Mouse (Mus musculus): ENCODE results near the gene Cbx7. TPM values are rescaled to one million over a fixed set of nuclear protein-coding genes. Genes with fewer than 3 reads are reported as not detected.

The Cbx7 gene
- polyA plus RNA-seq, 1 experiment from 2014 or later = 4.7 TPM

GRCm38 (mm10) chr15:79935654-79936373 lies 35.1 kb downstream of the Cbx7 start:
- Histone ChIP-seq H3K36me3 (ENCODE audit: control insufficient read depth, insufficient read depth, low read length) (no peaks in the 10 kb centered on the region), H3K4me1 (ENCODE audit: control insufficient read depth, insufficient read depth, low read depth, low read length) (peaks cover 8% of the 10 kb centered on the region), H3K27ac (ENCODE audit: low read depth, low read length) (no peak overlapping the region), H3K27me3 (replicated peaks; ENCODE audit: control insufficient read depth, insufficient read depth, low read length) (0 out of 2 replicates have a peak, but pooled peaks cover 2% of the 10 kb centered on the region), H3K9me3 (ENCODE audit: control insufficient read depth, low read length) (no peaks in the 10 kb centered on the region), H3K9ac (ENCODE audit: low read depth, low read length) (no peak overlapping the region), H3K4me3 (ENCODE audit: low read length) (no peak overlapping the region), H3K4me2 (ENCODE audit: low read length) (no peak overlapping the region)
- 37% methylated on average over 9 of the region's 9 CpGs for WGBS
- ATAC-seq = no peak

- no peak overlapping the region for H3K4me3 ChIP-seq (ENCODE audit: low read length)
- no peak overlapping the region for H3K27ac ChIP-seq (ENCODE audit: low read depth, low read length)
- 0 out of 2 replicates have a peak overlapping the region, but pooled peaks have one; percentile 3 for H3K9ac ChIP-seq (ENCODE audit: low read depth, low read length)
- WGBS = 7% methylated on average over 10 of the region's 10 CpGs
- no peak for ATAC-seq
- no peaks in the 10 kb centered on the region for H3K36me3 ChIP-seq (ENCODE audit: control insufficient read depth, insufficient read depth, low read length)
- 0 out of 2 replicates have a peak, but pooled peaks cover 2% of the 10 kb centered on the region for H3K27me3 ChIP-seq (replicated peaks; ENCODE audit: control insufficient read depth, insufficient read depth, low read length)
- no peaks in the 10 kb centered on the region for H3K9me3 ChIP-seq (ENCODE audit: control insufficient read depth, low read length)
- H3K4me2 ChIP-seq (ENCODE audit: low read length) = peak overlapping the region; percentile 25; the same call in 1 of the 2 replicates
- H3K4me1 ChIP-seq (ENCODE audit: control insufficient read depth, insufficient read depth, low read depth, low read length) = peaks cover 8% of the 10 kb centered on the region
Measured at GRCm38 (mm10) chr15:79934776-79935175, 36.1 kb downstream of the Cbx7 start.

DNA sequence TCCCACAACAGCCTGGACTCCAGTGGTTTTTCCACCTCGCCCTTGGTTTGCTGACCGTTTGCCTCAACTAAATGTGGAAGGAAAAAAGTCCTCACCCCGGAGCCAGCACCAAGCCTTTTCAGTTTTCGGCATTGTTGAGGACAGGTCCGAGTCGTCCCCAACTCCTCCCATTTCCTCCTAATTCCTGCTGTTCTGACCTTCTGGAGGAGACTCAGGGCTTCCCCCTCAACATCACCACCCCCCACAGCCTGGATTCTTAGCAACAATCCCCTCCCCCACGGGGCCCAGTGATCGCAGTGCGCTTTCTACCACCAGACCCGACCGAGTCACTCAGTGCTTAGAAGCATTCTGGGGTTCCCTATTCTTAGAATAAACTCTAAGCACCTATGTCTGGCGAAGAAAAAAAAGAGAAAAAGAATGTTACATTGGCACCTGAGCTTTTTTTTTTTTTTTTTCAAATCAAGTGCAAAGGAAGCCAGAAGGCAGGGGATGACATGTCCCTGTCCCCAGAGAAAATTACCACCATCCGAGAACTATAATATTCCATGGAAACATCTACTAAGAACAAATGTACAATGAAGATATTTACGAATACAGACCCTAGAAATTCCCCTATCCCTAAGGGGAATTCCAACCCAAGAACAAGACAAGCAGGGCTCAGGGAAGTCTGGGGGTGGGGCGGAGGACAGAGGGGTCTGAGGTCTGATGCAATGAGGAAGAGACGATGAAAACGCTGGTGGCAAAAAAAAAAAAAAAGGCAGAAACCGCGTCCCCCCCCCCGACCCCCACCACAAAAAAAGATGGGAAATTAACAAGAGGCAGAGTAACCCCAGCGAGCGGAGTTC lies 37.0 kb downstream of the Cbx7 start:
- H3K9me3 ChIP-seq (ENCODE audit: control insufficient read depth, low read length) = no peaks in the 10 kb centered on the region
- 2% methylated on average over 22 of the region's 22 CpGs for WGBS
- no peak overlapping the region for H3K9ac ChIP-seq (ENCODE audit: low read depth, low read length)

GRCm38 (mm10) chr15:79933052-79933669 lies 37.8 kb downstream of the Cbx7 start:
- Histone ChIP-seq H3K9ac (ENCODE audit: low read depth, low read length) (peak overlapping the region; percentile 79; the same call in 1 of the 2 replicates), H3K27me3 (replicated peaks; ENCODE audit: control insufficient read depth, insufficient read depth, low read length) (0 out of 2 replicates have a peak, but pooled peaks cover 2% of the 10 kb centered on the region), H3K4me3 (ENCODE audit: low read length) (peak overlapping the region; percentile 72), H3K4me2 (ENCODE audit: low read length) (peak overlapping the region; percentile 89), H3K4me1 (ENCODE audit: control insufficient read depth, insufficient read depth, low read depth, low read length) (peaks cover 8% of the 10 kb centered on the region), H3K9me3 (ENCODE audit: control insufficient read depth, low read length) (no peaks in the 10 kb centered on the region), H3K27ac (ENCODE audit: low read depth, low read length) (no peak overlapping the region), H3K36me3 (ENCODE audit: control insufficient read depth, insufficient read depth, low read length) (no peaks in the 10 kb centered on the region)
- 5% methylated on average over 22 of the region's 22 CpGs for WGBS
- peak; percentile 39; the same call in 1 of the 2 replicates for ATAC-seq

More for the DNA sequence above, 37.0 kb downstream of the Cbx7 start:
- 0 out of 2 replicates have a peak overlapping the region, but pooled peaks have one; percentile 2 for H3K4me3 ChIP-seq (ENCODE audit: low read length)
- no peaks in the 10 kb centered on the region for H3K36me3 ChIP-seq (ENCODE audit: control insufficient read depth, insufficient read depth, low read length)
- no peak for ATAC-seq
- H3K27me3 ChIP-seq (replicated peaks; ENCODE audit: control insufficient read depth, insufficient read depth, low read length) = 0 out of 2 replicates have a peak, but pooled peaks cover 2% of the 10 kb centered on the region
- H3K4me2 ChIP-seq (ENCODE audit: low read length) = peak overlapping the region; percentile 42
- peaks cover 8% of the 10 kb centered on the region for H3K4me1 ChIP-seq (ENCODE audit: control insufficient read depth, insufficient read depth, low read depth, low read length)
- no peak overlapping the region for H3K27ac ChIP-seq (ENCODE audit: low read depth, low read length)

DNA sequence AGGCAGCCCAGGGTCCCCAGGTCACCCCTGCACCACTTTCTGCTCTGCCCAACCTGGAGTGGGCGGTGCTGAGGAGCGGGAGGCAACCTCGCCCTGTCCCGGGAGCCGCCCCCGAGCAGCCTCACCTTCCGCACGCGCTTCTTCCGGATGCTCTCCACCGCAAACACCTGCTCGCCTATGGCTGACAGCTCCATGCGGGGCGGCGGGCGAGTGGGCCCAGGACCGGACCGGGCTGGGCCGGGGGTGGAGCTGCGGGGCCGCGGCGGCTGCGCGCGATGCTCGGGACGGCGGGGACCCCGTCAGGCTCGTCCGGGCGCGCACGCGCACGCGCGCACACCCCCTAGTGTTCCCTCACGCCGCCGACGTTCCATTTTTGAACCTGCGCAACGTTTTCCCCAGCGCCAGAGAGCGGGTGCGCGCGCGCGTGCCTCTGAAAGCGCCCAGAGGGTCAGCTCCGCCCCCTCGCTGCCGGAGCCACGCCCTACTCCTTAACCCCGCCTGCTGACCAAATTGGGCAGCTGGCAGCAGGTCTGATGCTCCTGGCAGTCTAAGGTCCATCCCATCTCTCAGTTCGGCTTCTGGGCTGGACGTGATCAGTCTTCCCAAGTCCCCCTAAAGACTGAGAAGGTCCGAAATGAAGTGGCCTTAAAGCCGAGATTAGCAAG lies 38.5 kb downstream of the Cbx7 start:
- peak overlapping the region; percentile 89 for H3K4me2 ChIP-seq (ENCODE audit: low read length)
- peak overlapping the region; percentile 72 for H3K4me3 ChIP-seq (ENCODE audit: low read length)
- peak; percentile 67 for ATAC-seq
- H3K27ac ChIP-seq (ENCODE audit: low read depth, low read length) = no peak overlapping the region
- peak overlapping the region; percentile 79 for H3K9ac ChIP-seq (ENCODE audit: low read depth, low read length)
- H3K9me3 ChIP-seq (ENCODE audit: control insufficient read depth, low read length) = no peaks in the 10 kb centered on the region
- under 1% methylated on average over 57 of the region's 62 CpGs for WGBS
- H3K4me1 ChIP-seq (ENCODE audit: control insufficient read depth, insufficient read depth, low read depth, low read length) = peaks cover 13% of the 10 kb centered on the region
- no peaks in the 10 kb centered on the region for H3K36me3 ChIP-seq (ENCODE audit: control insufficient read depth, insufficient read depth, low read length)
- 0 out of 2 replicates have a peak, but pooled peaks cover 2% of the 10 kb centered on the region for H3K27me3 ChIP-seq (replicated peaks; ENCODE audit: control insufficient read depth, insufficient read depth, low read length)

DNA sequence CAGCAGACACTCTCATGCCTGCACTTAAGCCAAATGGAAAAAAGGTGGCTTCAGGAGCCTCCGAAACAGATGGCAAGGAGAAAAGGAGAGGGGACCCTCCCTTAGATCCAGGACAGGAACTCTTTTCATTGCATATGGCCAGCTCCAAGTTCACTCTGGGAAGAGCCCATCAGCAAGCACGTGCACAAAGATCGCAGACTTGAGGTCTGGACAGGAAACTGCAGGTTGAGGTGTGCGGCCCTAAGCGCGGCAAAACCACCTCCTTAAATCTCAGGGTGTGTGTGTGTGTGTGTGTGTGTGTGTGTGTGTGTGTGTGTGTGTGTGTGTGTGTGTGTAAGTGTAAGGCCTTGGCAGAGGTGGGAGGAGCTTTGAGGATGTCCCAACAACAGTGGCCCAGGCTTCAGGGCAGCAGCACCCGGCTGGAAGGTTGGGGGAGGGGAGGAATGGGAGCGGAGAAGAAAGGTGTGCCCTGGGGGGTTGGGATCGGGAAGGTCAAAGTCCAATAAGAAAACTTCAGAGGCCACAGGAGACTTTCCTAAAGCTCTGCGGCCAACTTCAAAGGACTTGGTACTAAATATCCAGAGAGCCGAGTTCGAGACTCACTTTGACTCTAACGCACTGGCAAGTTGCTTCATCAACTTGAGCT lies 39.3 kb downstream of the Cbx7 start:
- H3K9ac ChIP-seq (ENCODE audit: low read depth, low read length) = no peak overlapping the region
- ATAC-seq = no peak
- H3K4me3 ChIP-seq (ENCODE audit: low read length) = peak overlapping the region; percentile 72
- H3K27me3 ChIP-seq (replicated peaks; ENCODE audit: control insufficient read depth, insufficient read depth, low read length) = 0 out of 2 replicates have a peak, but pooled peaks cover 2% of the 10 kb centered on the region
- peak overlapping the region; percentile 89 for H3K4me2 ChIP-seq (ENCODE audit: low read length)
- no peaks in the 10 kb centered on the region for H3K9me3 ChIP-seq (ENCODE audit: control insufficient read depth, low read length)
- no peaks in the 10 kb centered on the region for H3K36me3 ChIP-seq (ENCODE audit: control insufficient read depth, insufficient read depth, low read length)
- H3K27ac ChIP-seq (ENCODE audit: low read depth, low read length) = no peak overlapping the region
- H3K4me1 ChIP-seq (ENCODE audit: control insufficient read depth, insufficient read depth, low read depth, low read length) = peaks cover 16% of the 10 kb centered on the region
- 25% methylated on average over 13 of the region's 13 CpGs for WGBS

DNA sequence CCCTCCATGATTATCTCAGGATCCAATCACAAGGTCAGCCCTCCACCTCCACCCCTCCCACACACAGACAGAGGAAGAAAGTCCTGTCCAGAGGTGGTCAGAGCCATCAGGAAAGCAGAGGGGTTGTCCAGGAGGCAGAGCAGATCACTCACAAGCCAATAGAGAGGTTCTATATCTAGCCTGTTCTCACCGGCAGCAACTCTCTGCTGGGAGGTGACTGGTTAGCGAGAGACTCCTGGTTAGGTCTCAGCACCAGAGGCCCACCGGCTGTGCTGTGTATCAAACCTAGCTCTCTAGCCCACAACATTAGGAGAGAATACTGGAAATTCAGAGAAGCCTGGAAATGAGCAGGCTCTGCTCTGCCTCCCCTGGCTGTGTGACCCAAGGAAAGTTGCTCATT lies 41.2 kb downstream of the Cbx7 start:
- no peak overlapping the region for H3K27ac ChIP-seq (ENCODE audit: low read depth, low read length)
- H3K9ac ChIP-seq (ENCODE audit: low read depth, low read length) = no peak overlapping the region
- 0 out of 2 replicates have a peak, but pooled peaks cover 2% of the 10 kb centered on the region for H3K27me3 ChIP-seq (replicated peaks; ENCODE audit: control insufficient read depth, insufficient read depth, low read length)
- WGBS = 88% methylated on average over 3 of the region's 3 CpGs
- H3K4me1 ChIP-seq (ENCODE audit: control insufficient read depth, insufficient read depth, low read depth, low read length) = peaks cover 16% of the 10 kb centered on the region
- H3K4me2 ChIP-seq (ENCODE audit: low read length) = no peak overlapping the region
- no peaks in the 10 kb centered on the region for H3K9me3 ChIP-seq (ENCODE audit: control insufficient read depth, low read length)
- ATAC-seq = no peak
- no peak overlapping the region for H3K4me3 ChIP-seq (ENCODE audit: low read length)
- no peaks in the 10 kb centered on the region for H3K36me3 ChIP-seq (ENCODE audit: control insufficient read depth, insufficient read depth, low read length)

DNA sequence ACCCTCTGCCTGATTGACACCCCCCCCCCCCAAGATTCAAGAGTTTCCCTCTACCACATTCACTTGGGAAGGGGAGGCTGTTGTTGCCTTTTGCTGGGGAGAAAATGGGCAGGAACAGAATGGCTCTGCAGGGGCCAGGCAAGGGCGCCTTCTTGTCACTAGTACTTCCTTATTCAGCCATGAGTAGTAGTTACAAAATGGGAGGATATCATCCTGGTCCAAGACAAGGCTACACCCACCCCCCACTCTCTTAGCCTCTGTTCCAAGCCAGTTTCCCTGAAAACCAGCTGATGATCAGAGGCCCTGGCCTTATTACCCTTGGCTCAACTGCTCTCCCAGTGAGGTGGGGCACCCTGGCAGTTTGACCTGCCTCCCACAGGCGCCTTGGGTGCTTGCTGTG lies 42.2 kb downstream of the Cbx7 start:
- no peak for ATAC-seq
- H3K9me3 ChIP-seq (ENCODE audit: control insufficient read depth, low read length) = no peaks in the 10 kb centered on the region
- H3K9ac ChIP-seq (ENCODE audit: low read depth, low read length) = no peak overlapping the region
- H3K4me1 ChIP-seq (ENCODE audit: control insufficient read depth, insufficient read depth, low read depth, low read length) = peaks cover 12% of the 10 kb centered on the region
- no peak overlapping the region for H3K27ac ChIP-seq (ENCODE audit: low read depth, low read length)
- WGBS = 92% methylated on average over 2 of the region's 2 CpGs
- H3K36me3 ChIP-seq (ENCODE audit: control insufficient read depth, insufficient read depth, low read length) = no peaks in the 10 kb centered on the region
- no peak overlapping the region for H3K4me2 ChIP-seq (ENCODE audit: low read length)
- no peak overlapping the region for H3K4me3 ChIP-seq (ENCODE audit: low read length)
- 0 out of 2 replicates have a peak, but pooled peaks cover 2% of the 10 kb centered on the region for H3K27me3 ChIP-seq (replicated peaks; ENCODE audit: control insufficient read depth, insufficient read depth, low read length)
